Mouse (Mus musculus) gastrocnemius, adult 2 months (tissue): ENCODE data around the gene Banf2. TPM values are rescaled to one million over a fixed set of nuclear protein-coding genes. Genes with fewer than 3 reads are reported as not detected.
A peak's percentile ranks its signal among the peaks of the same experiment; 100 is the strongest.

Source experiments
- DNase-seq: peaks from one replicate; pipeline ENCODE4 v3.0.0; 2022
- H3K27ac ChIP-seq: fragments of 200-600 bp; 2 replicates; pipeline ENCODE4 v1.8.1; 2022; ENCODE audit warnings: mild to moderate bottlenecking
- H3K4me3 ChIP-seq: fragments of 200-600 bp; 2 replicates; pipeline ENCODE4 v1.8.1; 2022; ENCODE audit warnings: mild to moderate bottlenecking, moderate library complexity
- CTCF ChIP-seq: fragments of 200-600 bp; IDR thresholded peaks from 2 replicates; pipeline ENCODE4 v1.8.1; 2022; ENCODE audit warnings: antibody characterized with exemption, mild to moderate bottlenecking, moderate library complexity
- intact Hi-C: fragments of 180-260 bp; cut with DNase I; formaldehyde crosslinking; loops from one replicate; pipeline ENCODE4 v1.15.1; 2025
- total RNA-seq, 2 experiments: library from RNA; stranded (reverse); gene quantifications; 2 replicates each; pipeline ENCODE4 v1.2.3; 2021

The Banf2 gene
- total RNA-seq, 2 experiments from 2014 or later, result not detected

DNA sequence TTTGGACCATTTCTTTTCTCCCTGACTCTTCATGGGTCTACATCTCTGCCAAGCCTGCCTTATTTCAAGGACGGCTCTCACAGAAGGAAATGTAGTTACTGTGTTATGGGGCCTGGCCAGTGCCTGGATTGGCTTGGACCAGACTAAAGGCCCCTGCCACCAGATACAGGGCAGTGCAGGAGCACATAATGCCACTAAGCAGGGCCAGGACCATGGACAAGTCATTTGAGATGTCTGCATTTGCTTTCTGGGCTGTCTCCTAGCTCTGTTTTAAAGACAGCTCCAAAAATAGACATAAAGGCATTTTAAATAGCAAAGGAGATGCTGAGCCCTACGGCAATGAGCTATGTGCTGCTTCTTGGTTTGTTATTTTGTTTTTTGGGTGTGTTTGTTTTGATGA lies 43.8 kb downstream of the Banf2 start:
- H3K27ac ChIP-seq, result no peak overlapping the region
- no peak overlapping the region for H3K4me3 ChIP-seq
- DNase-seq, result no peak
- no peak for TF ChIP-seq CTCF
- intact Hi-C loops, result no loop called here

DNA sequence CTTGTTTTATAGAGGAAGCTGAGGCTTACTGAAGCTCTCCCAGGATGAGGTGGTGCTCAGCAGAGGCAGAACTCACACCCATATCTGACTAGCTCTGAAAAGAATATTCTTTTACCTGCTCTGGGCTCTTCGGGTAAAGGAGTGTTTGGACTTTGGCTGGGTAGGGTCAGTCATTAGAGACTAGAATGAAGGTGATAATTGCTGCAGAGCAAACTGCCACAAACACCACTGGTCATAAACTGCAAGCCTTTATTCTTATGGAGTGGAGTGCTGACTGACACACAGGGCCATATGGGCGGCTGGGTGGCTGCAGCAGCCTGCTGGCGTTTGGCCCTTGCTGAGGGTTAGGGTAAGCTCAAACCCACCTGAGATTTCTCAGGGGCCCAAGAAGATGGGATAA lies 46.0 kb downstream of the Banf2 start:
- TF ChIP-seq CTCF, result no peak
- DNase-seq, result no peak
- Histone ChIP-seq H3K4me3 (no peak overlapping the region), H3K27ac (no peak overlapping the region)
- intact Hi-C loops, result no loop called here

DNA sequence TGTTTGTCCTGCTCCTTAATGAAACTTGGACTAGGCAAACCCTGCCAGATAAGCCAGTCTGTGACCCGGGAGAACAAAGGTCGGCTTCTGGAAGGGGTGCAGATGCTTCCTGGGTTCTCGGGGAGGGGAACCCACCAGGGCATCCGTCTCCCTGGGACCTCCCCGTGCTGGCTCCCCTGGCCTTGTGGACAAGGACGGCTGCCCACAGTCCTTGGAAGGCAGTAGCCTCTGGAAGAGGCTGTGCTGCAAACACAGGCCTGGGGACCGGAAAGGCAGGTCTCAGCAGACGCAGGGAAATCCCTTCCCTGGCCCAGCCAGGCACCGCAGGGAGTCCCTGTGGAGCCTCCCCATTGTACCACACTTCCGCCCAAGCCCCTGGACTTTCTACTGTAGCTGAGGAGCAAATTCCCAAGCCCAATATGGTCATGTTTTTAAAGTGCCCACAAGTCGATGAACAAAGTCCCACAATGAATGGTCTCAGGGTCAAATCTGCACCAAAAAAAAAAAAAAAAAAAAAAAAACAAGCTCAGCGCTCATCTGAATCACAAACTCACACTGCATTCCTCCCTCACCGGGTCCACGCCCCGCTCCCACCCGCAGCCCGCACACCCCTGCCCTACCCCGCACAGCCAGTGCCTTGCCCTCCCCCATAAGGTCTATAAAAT lies 53.5 kb downstream of the Banf2 start:
- intact Hi-C loops, result no loop called here
- TF ChIP-seq CTCF, result no peak
- peak overlapping the region; percentile 79 for H3K27ac ChIP-seq

DNA sequence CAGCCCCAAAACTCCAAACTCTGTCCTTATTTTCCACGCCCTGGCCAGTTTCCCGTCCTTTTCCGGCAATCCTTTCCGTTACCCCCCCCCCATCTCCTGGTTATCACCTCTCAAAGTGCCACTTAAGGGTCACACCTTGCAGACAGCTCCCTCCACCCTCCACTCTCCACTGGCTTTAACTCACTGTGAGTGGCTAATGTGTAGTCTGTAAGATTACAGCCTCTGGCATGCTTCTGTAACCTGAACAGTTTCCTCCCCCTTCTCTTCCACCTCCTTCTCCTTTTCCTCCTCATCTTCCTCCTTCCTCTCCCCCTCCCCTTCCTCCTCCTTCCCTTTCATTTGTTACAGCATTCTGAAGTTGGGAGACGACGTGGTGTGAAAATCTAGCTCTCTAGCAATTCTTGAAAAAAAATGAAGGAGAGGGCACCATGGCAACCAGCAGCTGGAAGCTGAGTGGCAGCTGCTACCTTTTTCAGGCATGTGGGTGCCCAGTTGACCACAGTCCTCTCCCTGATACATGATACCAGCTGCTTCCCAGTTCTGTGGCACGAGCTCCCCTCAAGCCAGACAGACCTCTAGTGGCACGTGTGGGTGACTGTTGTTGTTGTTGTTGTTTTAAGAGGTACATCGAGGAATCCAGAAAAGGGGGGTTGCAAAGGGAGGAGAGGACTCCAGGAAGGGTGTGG lies 55.2 kb downstream of the Banf2 start:
- TF ChIP-seq CTCF, result no peak
- no peak for DNase-seq
- Histone ChIP-seq H3K4me3 (no peak overlapping the region), H3K27ac (no peak overlapping the region)
- intact Hi-C loops, result no loop called here

More for the DNA sequence above, 53.5 kb downstream of the Banf2 start:
- DNase-seq, result peak; percentile 60
- peak overlapping the region; percentile 60 for H3K4me3 ChIP-seq

DNA sequence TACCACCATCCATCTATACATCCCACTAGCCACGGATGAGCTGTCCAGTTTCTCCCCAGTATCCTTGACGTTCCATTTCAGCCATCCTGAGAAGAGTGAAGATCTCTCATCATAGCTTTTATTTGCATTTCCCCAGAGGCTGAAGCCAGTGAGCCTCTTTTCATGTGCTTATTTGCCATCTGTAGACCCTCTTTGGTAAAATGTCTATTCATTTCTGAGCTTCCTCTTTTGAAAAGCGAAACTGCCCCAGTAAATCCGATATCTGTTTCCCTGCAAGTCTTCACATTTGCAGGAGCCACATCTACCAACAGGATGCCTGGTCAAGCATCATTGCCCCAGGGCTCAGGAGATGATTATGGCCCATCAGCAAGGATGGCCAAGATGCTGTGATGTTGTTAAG lies 59.9 kb downstream of the Banf2 start:
- H3K27ac ChIP-seq, result no peak overlapping the region
- no peak overlapping the region for H3K4me3 ChIP-seq
- intact Hi-C loops, result no loop called here
- no peak for TF ChIP-seq CTCF
- no peak for DNase-seq

DNA sequence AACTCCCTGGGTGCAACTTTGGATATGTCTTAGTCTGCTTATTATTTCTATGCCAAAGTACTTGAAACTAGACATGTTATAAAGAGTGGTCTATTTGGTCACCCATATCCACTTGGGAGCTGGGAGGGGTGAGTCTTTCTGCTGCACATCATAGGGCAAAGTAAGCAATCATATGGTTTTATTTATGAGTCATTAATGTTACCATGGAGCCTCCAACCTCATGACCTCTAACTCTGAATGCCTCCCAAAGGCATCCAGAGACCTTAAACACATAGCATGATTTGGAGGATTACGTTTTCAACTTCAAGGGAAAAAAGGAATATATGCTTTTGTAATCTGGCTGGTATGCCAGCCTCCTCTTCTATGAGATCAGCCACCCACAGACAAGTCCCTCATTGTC lies 61.9 kb downstream of the Banf2 start:
- intact Hi-C loops, result no loop called here
- H3K4me3 ChIP-seq, result no peak overlapping the region
- DNase-seq, result no peak
- TF ChIP-seq CTCF, result no peak
- H3K27ac ChIP-seq, result no peak overlapping the region

DNA sequence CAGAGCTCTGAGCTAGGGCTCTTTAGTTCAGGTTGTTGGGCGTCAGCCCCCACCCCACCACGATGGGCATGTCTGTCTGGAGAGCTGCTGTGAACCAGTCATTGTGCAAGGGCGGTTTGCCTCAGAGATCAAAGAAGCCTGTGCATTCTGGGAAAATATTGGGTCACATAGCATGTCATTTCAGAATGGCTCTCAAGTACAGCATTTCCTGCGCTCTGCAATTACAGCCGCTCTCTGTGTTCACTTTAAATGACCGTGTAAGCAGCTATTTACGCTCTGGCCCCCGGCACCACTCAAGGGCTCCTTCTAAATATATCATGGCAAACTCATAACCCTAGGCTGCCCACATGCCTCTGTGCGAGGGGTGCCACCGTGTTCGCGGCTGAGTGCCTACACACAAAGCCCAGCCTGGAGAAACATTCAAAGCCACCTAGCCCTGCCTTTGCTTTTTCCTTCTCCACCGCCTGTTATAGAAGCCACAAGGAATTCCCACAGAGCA lies 68.7 kb downstream of the Banf2 start:
- DNase-seq, result peak; percentile 45
- Histone ChIP-seq H3K27ac (peak overlapping the region; percentile 24; the same call in 1 of the 2 replicates), H3K4me3 (no peak overlapping the region)
- TF ChIP-seq CTCF, result no peak
- intact Hi-C loops, result no loop called here

DNA sequence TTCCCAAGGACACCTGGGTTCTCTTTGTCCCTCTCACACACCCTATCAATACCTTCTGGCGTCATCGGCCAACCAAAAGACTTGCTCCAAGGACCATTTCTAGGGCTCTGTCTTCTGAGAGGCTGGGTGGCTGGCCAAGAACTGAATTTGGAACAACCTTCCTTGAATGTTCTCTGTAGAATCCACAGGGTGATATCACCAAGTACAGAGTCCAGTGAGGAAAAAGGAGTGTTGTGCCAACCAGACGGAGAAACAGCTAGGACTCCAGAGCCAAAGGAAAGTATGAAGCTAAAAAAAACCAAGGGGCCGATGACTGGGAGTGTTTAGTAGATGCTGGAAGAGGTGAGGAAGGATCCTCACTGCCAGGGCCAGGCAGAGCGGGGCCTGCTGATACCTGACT lies 74.5 kb downstream of the Banf2 start:
- intact Hi-C loops, result no loop called here
- no peak overlapping the region for H3K27ac ChIP-seq
- no peak for TF ChIP-seq CTCF

DNA sequence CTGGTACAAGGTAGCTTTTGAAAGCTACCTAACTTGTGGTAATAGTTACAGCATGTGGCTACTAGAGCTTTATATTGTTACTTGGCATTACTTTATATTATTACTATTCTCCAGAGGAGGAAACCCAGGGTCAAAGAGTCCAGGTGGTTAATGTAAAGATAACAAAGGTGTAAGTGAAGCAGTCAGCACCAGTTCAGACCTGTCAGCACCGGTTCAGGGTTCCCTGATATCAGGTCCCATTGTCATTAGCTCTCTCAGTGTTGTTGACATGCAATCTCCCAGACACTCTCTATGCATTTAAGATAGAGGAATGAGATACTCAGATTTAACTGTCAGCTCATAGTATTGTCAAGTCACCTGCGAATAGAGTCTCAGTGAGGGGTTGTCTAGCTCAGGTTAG lies 75.0 kb downstream of the Banf2 start:
- no peak overlapping the region for H3K27ac ChIP-seq

More for the DNA sequence above, 74.5 kb downstream of the Banf2 start:
- peak; percentile 25 for DNase-seq
- H3K4me3 ChIP-seq, result no peak overlapping the region

DNA sequence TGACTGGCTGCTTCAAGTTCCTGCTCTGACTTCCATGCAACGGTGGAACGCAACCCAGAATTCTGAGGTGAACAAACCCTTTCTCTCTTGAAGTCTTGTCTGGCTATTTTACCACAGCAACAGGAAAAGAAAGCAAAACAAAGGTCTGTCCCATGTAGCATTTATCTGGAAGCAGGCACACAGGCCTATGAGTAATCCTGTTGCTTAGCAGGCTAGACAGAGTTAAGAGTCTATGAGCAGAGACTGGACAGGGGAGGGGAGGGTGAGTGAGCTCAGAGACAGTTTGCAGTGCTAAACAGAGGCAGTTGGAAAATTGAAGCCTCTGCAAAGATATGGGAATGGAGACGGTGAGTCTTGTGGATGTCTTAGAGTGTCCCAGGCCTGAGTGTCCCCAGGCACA lies 75.5 kb downstream of the Banf2 start:
- no peak for TF ChIP-seq CTCF
- DNase-seq, result no peak
- H3K4me3 ChIP-seq, result no peak overlapping the region
- H3K27ac ChIP-seq, result peak overlapping the region; percentile 7; the same call in 1 of the 2 replicates
- intact Hi-C loops, result no loop called here

More for the DNA sequence above, 75.0 kb downstream of the Banf2 start:
- no peak overlapping the region for H3K4me3 ChIP-seq
- intact Hi-C loops, result no loop called here
- no peak for TF ChIP-seq CTCF
- no peak for DNase-seq

DNA sequence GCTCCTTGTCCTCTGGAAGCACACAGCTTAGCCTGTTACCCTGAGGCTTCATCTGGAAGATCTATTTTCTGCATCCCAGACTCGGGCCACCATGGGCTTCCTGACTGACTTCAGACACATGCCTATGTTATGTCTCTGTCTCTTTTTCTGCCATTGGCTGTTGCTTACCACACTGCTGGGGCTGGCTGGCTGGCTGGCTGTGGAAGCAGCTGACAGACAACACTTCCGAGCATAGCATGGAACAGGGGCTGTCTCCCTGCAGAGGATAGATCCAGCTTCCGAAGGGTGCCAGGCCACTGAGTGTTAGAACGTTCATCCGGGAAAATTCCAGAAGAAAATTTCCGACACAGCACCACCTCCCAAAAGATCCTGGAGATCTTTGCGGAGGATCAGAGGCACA lies 79.1 kb downstream of the Banf2 start:
- H3K27ac ChIP-seq, result no peak overlapping the region
- no peak for TF ChIP-seq CTCF
- intact Hi-C loops, result no loop called here
- DNase-seq, result no peak
- no peak overlapping the region for H3K4me3 ChIP-seq

DNA sequence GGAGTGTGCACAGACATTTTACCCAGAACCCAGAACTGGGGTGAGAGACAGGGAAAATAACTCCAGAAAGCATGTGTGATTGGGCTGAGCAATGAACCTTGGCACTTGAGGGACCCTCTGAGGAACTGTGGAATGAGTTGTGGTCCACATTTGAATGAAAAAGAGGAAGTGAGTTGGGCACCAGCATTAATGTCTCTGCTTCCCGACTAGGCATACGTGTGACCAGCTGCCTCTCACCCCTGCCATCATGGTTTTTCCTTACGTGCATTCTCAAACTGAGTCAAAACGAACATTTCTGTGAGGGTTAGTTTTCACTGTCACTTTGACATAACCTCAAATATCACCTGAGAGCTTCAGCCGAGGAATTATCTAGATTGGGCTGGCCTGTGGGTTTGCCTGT lies 79.8 kb downstream of the Banf2 start:
- no peak overlapping the region for H3K27ac ChIP-seq
- no peak for TF ChIP-seq CTCF
- H3K4me3 ChIP-seq, result no peak overlapping the region
- intact Hi-C loops, result no loop called here
- no peak for DNase-seq

DNA sequence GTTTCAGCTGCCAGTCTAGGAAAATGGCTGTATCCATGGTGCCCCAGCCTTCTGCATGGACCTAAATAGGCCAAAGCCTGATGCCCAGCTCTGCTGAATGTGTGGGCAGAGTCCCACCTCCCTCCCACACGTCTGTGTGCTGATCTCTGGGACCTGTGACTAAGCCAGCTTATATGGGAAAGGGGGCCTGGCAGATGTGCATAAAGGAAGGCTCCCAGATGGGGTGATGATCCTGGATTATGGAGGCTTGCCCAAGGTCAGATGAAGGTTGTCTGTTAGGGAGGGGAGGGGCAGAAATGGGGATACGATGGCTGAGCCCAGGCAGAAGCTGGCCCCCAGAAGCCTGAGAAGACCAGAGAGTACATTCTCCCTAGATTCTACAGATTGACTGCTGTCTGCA lies 85.2 kb downstream of the Banf2 start:
- DNase-seq, result no peak
- intact Hi-C loops, result no loop called here
- TF ChIP-seq CTCF, result no peak
- Histone ChIP-seq H3K4me3 (no peak overlapping the region), H3K27ac (no peak overlapping the region)
